Mouse (Mus musculus) liver, postnatal 0 days (tissue): ENCODE measurements around the gene Ptprj. TPM values are rescaled to one million over a fixed set of nuclear protein-coding genes. Genes with fewer than 3 reads are reported as not detected.
"Not testable (repeated sequence)": the region's sequence is repeated elsewhere in the genome, so short reads cannot be mapped to it uniquely, and the experiment has no call there.

Experiments used
- ATAC-seq: fragments of 200-750 bp; cut with Nextera tagmentation; 2 replicates; pipeline ENCODE4 v1.8.0; 2017; ENCODE audit warnings: mild to moderate bottlenecking, moderate library complexity
- DNase-seq: peaks from one replicate; pipeline ENCODE4 v3.0.0-alpha.2; 2016
- H3K27ac ChIP-seq: fragments of 300-500 bp; sonication (generic); 2 replicates; pipeline ENCODE4 v1.5.1; 2014; ENCODE audit warnings: antibody characterized with exemption, moderate library complexity, mild to moderate bottlenecking, low read depth
- H3K27me3 ChIP-seq: fragments of 300-500 bp; sonication (generic); 2 replicates; pipeline ENCODE4 v1.6.1; 2014; ENCODE audit warnings: low read length, control low read depth, mixed read lengths; ENCODE audit not compliant: insufficient read depth
- H3K36me3 ChIP-seq: fragments of 300-500 bp; sonication (generic); replicated peaks from 2 replicates; pipeline ENCODE4 v1.6.1; 2014; ENCODE audit warnings: mild to moderate bottlenecking, control low read depth, low read length, moderate library complexity, mixed read lengths; ENCODE audit not compliant: insufficient read depth
- H3K4me1 ChIP-seq: fragments of 300-500 bp; sonication (generic); 2 replicates; pipeline ENCODE4 v1.6.1; 2014; ENCODE audit warnings: antibody characterized with exemption, mild to moderate bottlenecking, control low read depth; ENCODE audit not compliant: insufficient read depth
- H3K4me2 ChIP-seq: fragments of 300-500 bp; sonication (generic); 2 replicates; pipeline ENCODE4 v1.6.1; 2014; ENCODE audit warnings: low read depth, mild to moderate bottlenecking, low read length, moderate library complexity, mixed read lengths
- H3K4me3 ChIP-seq: fragments of 300-500 bp; sonication (generic); 2 replicates; pipeline ENCODE4 v1.5.1; 2014; ENCODE audit warnings: low read depth, low read length
- H3K9ac ChIP-seq: fragments of 300-500 bp; sonication (generic); replicated peaks from 2 replicates; pipeline ENCODE4 v1.6.1; 2014; ENCODE audit warnings: mild to moderate bottlenecking, moderate library complexity
- H3K9me3 ChIP-seq: fragments of 300-500 bp; sonication (generic); 2 replicates; pipeline ENCODE4 v1.6.1; 2016; ENCODE audit warnings: mild to moderate bottlenecking, control low read depth, low read length, mixed read lengths
- WGBS: fragments of 180-500 bp; shearing (Covaris S2); extraction: QIAGEN DNeasy Blood & Tissue Kit; methylation state at CpG from one replicate; pipeline ENCODE4 v1.1.7; 2014; ENCODE audit not compliant: insufficient replicate concordance; 5-methylcytosine and 5-hydroxymethylcytosine counted together
- polyA plus RNA-seq: library from polyadenylated mRNA; unstranded; fragments of >200 nt; fragmentation: Nextera tagmentation; extraction: Ambion mirVana; gene quantifications from 2 replicates; pipeline ENCODE4 v1.2.1, GENCODE M21; 2015

Ptprj gene
- polyA plus RNA-seq, 1 experiment from 2014 or later, result 2.8 TPM

DNA sequence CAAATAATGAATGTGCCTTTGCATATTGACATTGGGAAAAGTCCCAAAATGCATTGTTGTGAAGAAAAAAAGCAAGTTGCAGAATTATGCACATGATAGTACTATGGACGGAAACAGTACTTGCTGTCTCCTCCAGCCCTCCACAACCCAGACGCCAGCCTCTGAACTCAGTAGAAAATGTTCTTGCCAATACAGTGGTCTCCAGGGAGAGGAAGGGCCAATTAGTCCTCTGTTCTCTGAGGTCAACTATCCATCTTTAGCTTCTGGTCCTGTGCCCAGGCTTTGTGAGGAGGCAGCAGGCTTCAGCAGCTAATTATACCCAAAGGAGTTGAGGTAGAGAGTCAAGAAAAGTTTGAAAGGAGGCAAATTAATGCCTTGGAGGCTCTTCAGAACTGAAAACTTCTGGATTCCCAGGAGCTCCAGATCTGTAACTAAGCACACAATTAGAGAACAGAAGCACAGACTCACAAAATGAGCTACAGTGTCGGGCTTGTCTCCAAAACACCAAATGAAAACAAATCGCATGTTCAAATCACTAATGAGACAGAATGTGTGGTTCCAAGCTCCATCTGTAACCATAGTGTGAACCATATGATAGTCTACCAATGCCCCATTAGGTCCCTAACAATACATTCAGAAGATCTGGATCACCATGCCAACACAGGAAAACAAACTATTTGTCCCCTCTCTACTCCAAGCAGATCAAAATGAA lies 166.2 kb downstream of the Ptprj start:
- not testable (repeated sequence) for H3K9me3 ChIP-seq, H3K27me3 ChIP-seq, H3K9ac ChIP-seq, H3K4me3 ChIP-seq, DNase-seq, H3K36me3 ChIP-seq, H3K4me1 ChIP-seq, H3K27ac ChIP-seq, ATAC-seq, H3K4me2 ChIP-seq
- 81% methylated on average over 4 of the region's 4 CpGs for WGBS

DNA sequence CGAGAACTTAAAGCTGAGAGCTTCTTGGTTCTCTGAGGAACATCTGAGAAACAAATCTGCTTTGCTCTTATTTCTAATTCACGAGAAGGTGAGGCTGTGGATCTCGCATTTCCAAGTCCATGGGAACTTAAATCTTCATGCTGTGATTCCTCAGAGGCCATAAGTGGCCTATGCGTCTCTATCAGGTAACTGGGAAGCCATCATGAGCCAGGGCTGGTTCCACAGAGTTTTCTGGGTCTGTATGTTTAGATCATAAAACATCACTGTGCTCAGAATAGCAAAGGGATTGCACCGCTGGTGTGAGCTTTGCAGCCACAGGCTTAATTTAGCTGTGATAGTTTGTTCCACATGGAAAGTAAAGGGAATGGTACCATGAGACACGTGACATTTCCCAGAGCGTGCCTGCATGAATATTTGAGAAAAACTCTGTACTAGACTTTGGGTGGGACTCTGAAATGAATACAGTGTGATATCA lies 181.8 kb downstream of the Ptprj start, which contains the start of gene Olfr1274-ps:
TSS of gene Olfr1274-ps (plus strand) at position 51 of the 475 bp plus-strand sequence.
- H3K4me2 ChIP-seq, H3K36me3 ChIP-seq, ATAC-seq, H3K27me3 ChIP-seq, H3K4me1 ChIP-seq, H3K27ac ChIP-seq, H3K9me3 ChIP-seq, DNase-seq, H3K4me3 ChIP-seq, H3K9ac ChIP-seq: not testable (repeated sequence)
- 64% methylated on average over 5 of the region's 7 CpGs for WGBS

Other genes starting within 250 kb of the Ptprj start
- not detected in 2 replicates for gene Olfr1274-ps, start 182.0 kb downstream of the Ptprj start, polyA plus RNA-seq
- gene Nup160, start 96.6 kb upstream of the Ptprj start, polyA plus RNA-seq, result 9.0 and 10.2 TPM in 2 replicates
- 12.7 and 16.8 TPM in 2 replicates for gene Fnbp4, start 164.7 kb upstream of the Ptprj start, polyA plus RNA-seq
- gene Agbl2, start 202.1 kb upstream of the Ptprj start, polyA plus RNA-seq, result 0.06 TPM in 1 of 2 replicates, not detected in the other